Mouse (Mus musculus) hindbrain, embryonic 16.5 days (tissue): ENCODE results near the gene Slc36a1. TPM values are rescaled to one million over a fixed set of nuclear protein-coding genes. Genes with fewer than 3 reads are reported as not detected.

Experiments used
- polyA plus RNA-seq: library from polyadenylated mRNA; unstranded; fragments of >200 nt; fragmentation: Nextera tagmentation; extraction: Ambion mirVana; gene quantifications from 2 replicates; pipeline ENCODE4 v1.2.1, GENCODE M21; 2015

The Slc36a1 gene
- polyA plus RNA-seq, 1 experiment from 2014 or later = 4.6 TPM

Other genes with a start within 250 kb of the Slc36a1 start
- 19.6 and 20.4 TPM in 2 replicates for gene Tnip1, start 241.4 kb upstream of the Slc36a1 start, polyA plus RNA-seq
- gene Anxa6, start 170.9 kb upstream of the Slc36a1 start, polyA plus RNA-seq = 72.4 and 84.0 TPM in 2 replicates
- 0.50 and 1.00 TPM in 2 replicates for gene Ccdc69, start 126.2 kb upstream of the Slc36a1 start, polyA plus RNA-seq
- gene Gm2a, start 106.2 kb upstream of the Slc36a1 start, polyA plus RNA-seq = 39.0 and 45.8 TPM in 2 replicates
- gene Slc36a3, start 52.6 kb upstream of the Slc36a1 start, polyA plus RNA-seq = not detected in 2 replicates
- gene Slc36a2, start 19.3 kb upstream of the Slc36a1 start, polyA plus RNA-seq = 0.56 and 0.87 TPM in 2 replicates
- 0.36 and 0.45 TPM in 2 replicates for gene Fat2, start 132.2 kb downstream of the Slc36a1 start, polyA plus RNA-seq
- gene Sparc, start 218.8 kb downstream of the Slc36a1 start, polyA plus RNA-seq = 616 and 724 TPM in 2 replicates